Mouse (Mus musculus): ENCODE measurements around the gene Ptpdc1.

DNA sequence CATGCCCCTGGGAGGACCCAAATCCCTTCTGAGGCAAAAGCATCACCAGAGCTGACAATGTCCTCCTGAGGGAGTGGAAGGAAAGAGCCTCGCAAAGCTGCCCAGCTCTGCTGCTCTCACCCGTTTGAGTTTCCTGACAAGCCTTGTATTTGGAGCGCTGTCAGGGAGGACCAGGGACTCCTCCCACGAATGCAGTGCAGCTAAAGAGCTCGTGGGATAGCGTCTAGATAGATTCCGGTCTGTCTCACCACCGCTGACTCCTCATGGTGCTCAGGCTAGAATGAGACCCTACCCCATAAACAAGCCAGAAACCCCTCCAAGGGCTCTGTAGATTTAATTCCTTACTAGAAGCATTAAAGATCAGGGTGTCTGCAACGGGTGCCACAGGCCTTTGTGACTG is 32.3 kb upstream of the Ptpdc1 start:
- TF ChIP-seq CTCF (IDR thresholded peaks at IDR 0.05; ENCODE audit: control insufficient read depth, insufficient read depth, low read length) = no peak
- TF ChIP-seq POLR2A (IDR thresholded peaks at IDR 0.05; ENCODE audit: borderline replicate concordance, control insufficient read depth, low read depth, low read length) = no peak
